Mouse (Mus musculus) cortical plate, adult 2 months (tissue): ENCODE results near the gene Enpp6.

Experiments
- CTCF ChIP-seq: fragments of 200-500 bp; IDR thresholded peaks from 2 replicates; pipeline ENCODE4 v1.5.1; 2011; ENCODE audit warnings: mild to moderate bottlenecking, control low read depth, low read length; ENCODE audit not compliant: insufficient read depth; ENCODE audit errors: extremely low read depth
- POLR2A ChIP-seq: fragments of 200-500 bp; IDR thresholded peaks from 2 replicates; pipeline ENCODE4 v1.6.1; 2011; ENCODE audit warnings: mild to moderate bottlenecking, low read length, control low read depth; ENCODE audit not compliant: insufficient read depth; ENCODE audit errors: extremely low read depth

DNA sequence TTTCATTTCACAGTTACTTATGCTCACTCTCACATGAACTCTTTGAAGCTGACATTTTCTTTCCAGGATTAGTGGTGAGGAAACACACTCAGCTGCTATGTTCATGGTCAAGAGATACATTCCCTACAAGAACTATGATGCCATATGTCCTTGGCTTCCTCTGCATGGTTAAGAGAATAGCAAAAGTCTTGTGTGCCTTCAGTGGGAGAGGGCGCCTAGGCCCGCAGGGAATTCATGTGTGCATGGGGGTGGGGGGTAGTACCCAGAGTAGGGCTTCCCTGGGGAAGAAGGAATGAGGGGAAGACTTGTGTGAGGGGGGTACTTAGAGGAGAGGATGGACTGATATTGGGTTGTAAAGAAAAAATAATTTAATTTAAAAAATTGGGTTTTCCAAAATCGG lies 18.0 kb upstream of the Enpp6 start:
- TF ChIP-seq CTCF = no peak
- no peak for TF ChIP-seq POLR2A
